Mouse (Mus musculus) heart, embryonic 16.5 days (tissue): ENCODE measurements around the gene Dclk2. TPM values are rescaled to one million over a fixed set of nuclear protein-coding genes. Genes with fewer than 3 reads are reported as not detected.

Experiments used
- ATAC-seq: fragments of 200-750 bp; cut with Nextera tagmentation; replicated peaks from 2 replicates; pipeline ENCODE4 v1.8.0; 2017; ENCODE audit warnings: moderate number of reproducible peaks; ENCODE audit not compliant: insufficient read depth, low FRiP score; ENCODE audit errors: extremely low read depth
- H3K27ac ChIP-seq: fragments of 300-500 bp; sonication (generic); 2 replicates; pipeline ENCODE4 v1.5.1; 2014; ENCODE audit warnings: mild to moderate bottlenecking, low read length, control low read depth, moderate library complexity
- H3K27me3 ChIP-seq: fragments of 300-500 bp; sonication (generic); 2 replicates; pipeline ENCODE4 v1.6.1; 2014; ENCODE audit warnings: low read length, mixed read lengths; ENCODE audit not compliant: control insufficient read depth, insufficient read depth
- H3K36me3 ChIP-seq: fragments of 300-500 bp; sonication (generic); 2 replicates; pipeline ENCODE4 v1.6.1; 2014; ENCODE audit not compliant: control insufficient read depth, insufficient read depth
- H3K4me1 ChIP-seq: fragments of 300-500 bp; sonication (generic); 2 replicates; pipeline ENCODE4 v1.6.1; 2014; ENCODE audit warnings: low read length, mixed read lengths; ENCODE audit not compliant: control insufficient read depth, insufficient read depth
- H3K4me2 ChIP-seq: fragments of 300-500 bp; sonication (generic); 2 replicates; pipeline ENCODE4 v1.6.1; 2014; ENCODE audit warnings: low read depth, mild to moderate bottlenecking, control low read depth, low read length
- H3K4me3 ChIP-seq: fragments of 300-500 bp; sonication (generic); 2 replicates; pipeline ENCODE4 v1.5.1; 2014; ENCODE audit warnings: mild to moderate bottlenecking, control low read depth, low read length
- H3K9ac ChIP-seq: fragments of 300-500 bp; sonication (generic); 2 replicates; pipeline ENCODE4 v1.6.1; 2014; ENCODE audit warnings: low read length, control low read depth
- H3K9me3 ChIP-seq: fragments of 300-500 bp; sonication (generic); replicated peaks from 2 replicates; pipeline ENCODE4 v1.6.1; 2016; ENCODE audit warnings: low read length; ENCODE audit not compliant: control insufficient read depth
- WGBS: fragments of 180-500 bp; shearing (Covaris S2); extraction: QIAGEN DNeasy Blood & Tissue Kit; methylation state at CpG from one replicate; pipeline ENCODE4 v1.1.7; 2014; 5-methylcytosine and 5-hydroxymethylcytosine counted together
- polyA plus RNA-seq: library from polyadenylated mRNA; unstranded; fragments of >200 nt; fragmentation: Nextera tagmentation; extraction: Ambion mirVana; gene quantifications from 2 replicates; pipeline ENCODE4 v1.2.1, GENCODE M21; 2015

Gene Dclk2
- polyA plus RNA-seq, 1 experiment from 2014 or later = 4.5 TPM

GRCm38 (mm10) chr3:86898366-86898765, 22.3 kb downstream of the Dclk2 start:
- Histone ChIP-seq H3K27me3 (no peaks in the 10 kb centered on the region), H3K4me1 (peaks cover 2% of the 10 kb centered on the region; the same call in 1 of the 2 replicates), H3K36me3 (no peaks in the 10 kb centered on the region), H3K27ac (no peak overlapping the region), H3K4me2 (no peak overlapping the region), H3K9me3 (no peaks in the 10 kb centered on the region; the same call in 1 of the 2 replicates), H3K9ac (no peak overlapping the region), H3K4me3 (no peak overlapping the region)
- 55% methylated on average over 5 of the region's 5 CpGs for WGBS
- no peak for ATAC-seq

DNA sequence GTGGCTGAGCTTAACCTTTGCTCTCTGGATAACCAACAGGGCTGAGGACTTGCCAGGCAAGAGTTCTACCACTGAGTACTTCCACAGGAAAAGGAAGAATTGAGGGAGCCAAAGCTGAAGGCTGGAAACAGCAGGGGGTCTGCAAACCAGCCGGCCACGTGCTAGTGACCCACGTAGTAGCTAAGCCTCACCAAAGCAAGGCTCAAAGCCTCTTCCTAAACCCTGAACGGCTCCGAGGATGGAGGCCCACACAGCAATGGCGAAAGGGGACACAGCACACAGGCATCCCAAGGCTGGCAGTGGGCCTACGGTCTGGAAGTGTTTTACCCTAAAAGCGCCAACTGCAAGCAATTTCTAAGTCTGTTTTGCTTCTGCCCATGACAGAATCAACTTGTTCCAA, 23.1 kb downstream of the Dclk2 start:
- no peaks in the 10 kb centered on the region for H3K27me3 ChIP-seq
- H3K27ac ChIP-seq = no peak overlapping the region
- H3K9me3 ChIP-seq = no peaks in the 10 kb centered on the region; the same call in 1 of the 2 replicates
- H3K4me2 ChIP-seq = no peak overlapping the region
- 69% methylated on average over 8 of the region's 8 CpGs for WGBS
- no peak for ATAC-seq
- H3K36me3 ChIP-seq = no peaks in the 10 kb centered on the region
- peaks cover 2% of the 10 kb centered on the region; the same call in 1 of the 2 replicates for H3K4me1 ChIP-seq
- no peak overlapping the region for H3K9ac ChIP-seq
- no peak overlapping the region for H3K4me3 ChIP-seq

GRCm38 (mm10) chr3:86897066-86897465, 23.6 kb downstream of the Dclk2 start:
- 73% methylated on average over 9 of the region's 9 CpGs for WGBS
- ATAC-seq = no peak
- no peak overlapping the region for H3K27ac ChIP-seq
- no peaks in the 10 kb centered on the region; the same call in 1 of the 2 replicates for H3K9me3 ChIP-seq
- H3K9ac ChIP-seq = no peak overlapping the region
- no peak overlapping the region for H3K4me3 ChIP-seq
- no peaks in the 10 kb centered on the region for H3K27me3 ChIP-seq
- peaks cover 2% of the 10 kb centered on the region; the same call in 1 of the 2 replicates for H3K4me1 ChIP-seq
- no peaks in the 10 kb centered on the region for H3K36me3 ChIP-seq
- H3K4me2 ChIP-seq = no peak overlapping the region

GRCm38 (mm10) chr3:86894491-86894890, 26.2 kb downstream of the Dclk2 start:
- no peaks in the 10 kb centered on the region for H3K36me3 ChIP-seq
- H3K27ac ChIP-seq = no peak overlapping the region
- no peak overlapping the region for H3K9ac ChIP-seq
- 54% methylated on average over 2 of the region's 2 CpGs for WGBS
- H3K27me3 ChIP-seq = no peaks in the 10 kb centered on the region
- no peak overlapping the region for H3K4me2 ChIP-seq
- H3K4me3 ChIP-seq = no peak overlapping the region
- H3K9me3 ChIP-seq = no peaks in the 10 kb centered on the region; the same call in 1 of the 2 replicates
- peaks cover 2% of the 10 kb centered on the region; the same call in 1 of the 2 replicates for H3K4me1 ChIP-seq
- no peak for ATAC-seq

GRCm38 (mm10) chr3:86887512-86887911, 33.1 kb downstream of the Dclk2 start:
- H3K27me3 ChIP-seq = no peaks in the 10 kb centered on the region
- H3K4me3 ChIP-seq = no peak overlapping the region
- H3K27ac ChIP-seq = no peak overlapping the region
- ATAC-seq = no peak
- no peaks in the 10 kb centered on the region for H3K4me1 ChIP-seq
- peaks cover 4% of the 10 kb centered on the region; the same call in 1 of the 2 replicates for H3K9me3 ChIP-seq
- H3K36me3 ChIP-seq = no peaks in the 10 kb centered on the region
- H3K4me2 ChIP-seq = no peak overlapping the region
- H3K9ac ChIP-seq = no peak overlapping the region

GRCm38 (mm10) chr3:86885180-86885579, 35.5 kb downstream of the Dclk2 start:
- no peaks in the 10 kb centered on the region for H3K36me3 ChIP-seq
- H3K4me1 ChIP-seq = no peaks in the 10 kb centered on the region
- H3K4me2 ChIP-seq = no peak overlapping the region
- no peak for ATAC-seq
- H3K9me3 ChIP-seq = peaks cover 4% of the 10 kb centered on the region; the same call in 1 of the 2 replicates
- no peak overlapping the region for H3K27ac ChIP-seq
- no peak overlapping the region for H3K9ac ChIP-seq
- 88% methylated on average over 5 of the region's 5 CpGs for WGBS
- H3K4me3 ChIP-seq = no peak overlapping the region
- H3K27me3 ChIP-seq = no peaks in the 10 kb centered on the region

GRCm38 (mm10) chr3:86884481-86884880, 36.2 kb downstream of the Dclk2 start:
- 90% methylated on average over 2 of the region's 2 CpGs for WGBS
- Histone ChIP-seq H3K27me3 (no peaks in the 10 kb centered on the region), H3K36me3 (no peaks in the 10 kb centered on the region), H3K9ac (no peak overlapping the region), H3K4me2 (no peak overlapping the region), H3K4me1 (no peaks in the 10 kb centered on the region), H3K9me3 (peaks cover 4% of the 10 kb centered on the region; the same call in 1 of the 2 replicates), H3K27ac (no peak overlapping the region), H3K4me3 (no peak overlapping the region)
- ATAC-seq = no peak

DNA sequence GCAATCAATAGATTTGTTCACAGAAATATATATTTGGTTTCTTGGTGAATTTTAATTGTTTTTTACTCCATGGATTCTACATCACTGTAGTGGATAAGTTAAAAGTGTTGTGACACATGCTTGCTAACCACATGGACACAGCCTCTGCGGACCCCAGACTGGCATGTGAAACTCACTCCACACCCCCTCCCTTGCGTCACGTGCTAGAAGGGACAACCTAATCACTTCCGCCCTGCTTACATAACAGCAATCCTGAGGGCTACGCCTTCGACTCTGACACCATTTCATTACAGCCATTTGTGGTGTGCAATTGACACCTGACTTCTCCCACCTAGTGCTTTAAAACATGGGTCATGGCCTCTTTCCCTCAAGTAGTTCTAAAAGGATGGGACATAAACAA, 36.7 kb downstream of the Dclk2 start:
- no peak overlapping the region for H3K9ac ChIP-seq
- no peak overlapping the region for H3K27ac ChIP-seq
- H3K4me1 ChIP-seq = no peaks in the 10 kb centered on the region
- ATAC-seq = no peak
- no peaks in the 10 kb centered on the region for H3K27me3 ChIP-seq
- 87% methylated on average over 6 of the region's 6 CpGs for WGBS
- no peaks in the 10 kb centered on the region for H3K36me3 ChIP-seq
- H3K9me3 ChIP-seq = peaks cover 4% of the 10 kb centered on the region; the same call in 1 of the 2 replicates
- no peak overlapping the region for H3K4me3 ChIP-seq
- H3K4me2 ChIP-seq = no peak overlapping the region

GRCm38 (mm10) chr3:86875912-86876311, 44.7 kb downstream of the Dclk2 start:
- Histone ChIP-seq H3K27ac (no peak overlapping the region), H3K4me3 (no peak overlapping the region), H3K36me3 (no peaks in the 10 kb centered on the region), H3K9me3 (no peaks in the 10 kb centered on the region), H3K4me2 (no peak overlapping the region), H3K9ac (no peak overlapping the region), H3K4me1 (no peaks in the 10 kb centered on the region), H3K27me3 (no peaks in the 10 kb centered on the region)
- ATAC-seq = no peak
- 82% methylated on average over 5 of the region's 5 CpGs for WGBS
